Mouse (Mus musculus) spleen, adult 12 weeks (tissue): ENCODE measurements at regions not wholly inside any gene's neighbourhood (a gene's known extent, or its start where the extent isn't known, plus 50 kb on each side); places are given as distances from the start of the nearest gene placed in this dataset.

Experiments
- DNase-seq: peaks from one replicate; pipeline ENCODE4 v3.0.0; 2022; ENCODE audit warnings: low spot score

DNA sequence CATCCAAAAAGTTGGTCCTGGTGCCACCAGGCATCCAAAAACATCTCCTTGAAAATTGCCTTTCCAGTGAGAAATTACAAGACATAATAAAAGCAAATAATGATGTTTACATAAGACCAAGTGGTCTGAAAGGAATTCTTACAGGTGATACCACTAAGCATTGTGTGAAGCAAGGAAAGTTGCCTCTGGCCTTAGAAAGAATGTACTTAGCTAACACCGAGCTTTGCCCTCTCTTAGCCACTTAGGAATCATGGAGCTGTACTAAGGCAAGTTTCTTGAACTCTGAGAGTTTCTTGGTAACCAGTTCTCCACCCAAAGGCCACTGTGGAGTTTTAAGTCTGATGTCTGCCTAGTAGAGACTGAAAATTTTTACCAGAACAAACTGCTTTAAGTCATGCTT, 359.4 kb upstream of the Cdh11 start:
- DNase-seq = no peak

DNA sequence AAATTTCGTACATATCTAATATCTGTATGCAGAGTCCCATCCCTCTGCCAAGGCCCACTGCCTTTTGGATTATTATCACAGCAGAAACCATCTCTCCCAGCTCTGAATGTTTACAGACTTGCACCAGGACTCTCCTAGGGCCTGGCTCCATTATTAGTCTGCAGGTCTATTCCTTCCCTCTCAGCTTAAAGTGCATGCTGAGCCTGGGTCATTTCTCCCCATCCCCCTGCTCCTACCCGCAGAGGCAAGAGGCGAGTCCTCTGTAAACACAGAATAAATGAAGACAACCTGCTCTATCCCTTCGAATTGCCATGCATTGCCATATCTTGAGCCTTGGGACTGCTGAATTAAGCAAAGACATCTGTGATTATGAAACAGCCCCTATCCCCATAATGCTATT, 362.6 kb upstream of the Cdh11 start:
- DNase-seq = no peak

DNA sequence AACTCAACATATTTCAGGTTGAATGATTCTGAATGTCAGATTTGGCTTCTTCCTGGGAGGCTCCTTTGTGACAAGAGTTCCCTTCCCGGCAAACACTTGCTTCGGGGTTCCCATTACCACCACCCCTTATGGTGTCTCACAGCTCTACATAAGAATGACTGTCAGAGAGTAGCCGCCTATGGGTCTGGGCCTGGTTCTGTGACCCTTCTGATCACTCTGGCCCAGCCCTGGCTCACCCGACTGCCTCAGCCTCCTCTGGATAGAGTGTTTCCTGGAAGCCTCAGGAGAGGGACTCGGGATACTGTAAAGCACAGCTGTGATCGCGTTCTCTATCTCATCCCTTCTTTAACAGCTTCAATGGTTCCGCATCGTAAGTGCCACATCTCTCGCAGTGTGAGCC, 363.0 kb upstream of the Cdh11 start:
- DNase-seq = no peak

DNA sequence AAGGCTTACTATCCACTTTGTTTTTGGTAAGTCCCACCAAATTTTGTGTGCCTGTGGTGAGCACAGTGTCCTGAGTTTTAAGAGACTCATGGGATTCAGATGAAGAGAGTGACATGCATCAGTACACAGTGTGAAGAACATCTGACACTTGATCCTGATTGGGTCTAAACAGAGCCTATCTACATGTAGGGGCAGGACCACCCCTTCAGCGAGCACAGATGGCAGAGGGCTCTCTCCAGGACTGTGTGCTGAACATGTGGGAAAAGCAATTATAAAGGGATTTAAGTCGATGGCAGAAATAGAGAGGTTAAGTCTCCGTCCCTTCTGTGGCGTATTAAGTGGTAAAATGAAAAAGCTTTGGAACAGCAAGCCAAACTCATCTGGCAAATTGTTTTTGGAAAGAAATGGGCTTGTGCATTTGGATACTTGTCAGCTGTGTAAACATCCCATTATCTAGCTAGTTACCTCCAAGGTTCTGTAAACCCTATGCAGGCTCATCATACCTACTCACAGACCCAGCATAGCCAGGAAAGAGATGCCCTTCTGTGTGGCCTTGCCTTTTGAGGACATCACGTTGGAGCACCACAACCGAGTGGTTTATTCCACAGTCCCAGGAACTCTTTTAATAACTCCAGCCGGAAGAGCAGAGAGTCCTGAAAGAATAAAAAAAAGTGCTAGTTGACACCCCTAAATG, 381.3 kb upstream of the Cdh11 start:
- no peak for DNase-seq

DNA sequence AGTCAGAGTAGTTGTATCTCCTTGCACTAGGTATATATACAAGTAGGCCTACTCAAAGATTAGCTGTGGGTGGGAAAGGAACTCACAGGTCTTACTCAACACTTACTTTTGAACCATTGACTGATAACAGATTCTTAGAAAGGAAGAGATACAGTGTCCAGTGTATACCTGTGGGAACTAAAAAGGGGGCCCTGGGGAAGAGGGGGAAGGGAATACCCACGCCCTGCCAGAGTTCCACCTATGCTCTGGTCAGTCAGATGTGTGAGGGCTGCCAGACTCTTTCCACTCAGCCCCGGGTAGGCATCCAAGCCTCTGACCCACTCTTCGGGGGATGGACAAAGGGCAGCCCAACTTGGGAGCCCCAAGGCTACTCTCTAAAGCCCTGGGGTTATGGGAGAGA, 387.9 kb upstream of the Cdh11 start:
- DNase-seq = no peak

DNA sequence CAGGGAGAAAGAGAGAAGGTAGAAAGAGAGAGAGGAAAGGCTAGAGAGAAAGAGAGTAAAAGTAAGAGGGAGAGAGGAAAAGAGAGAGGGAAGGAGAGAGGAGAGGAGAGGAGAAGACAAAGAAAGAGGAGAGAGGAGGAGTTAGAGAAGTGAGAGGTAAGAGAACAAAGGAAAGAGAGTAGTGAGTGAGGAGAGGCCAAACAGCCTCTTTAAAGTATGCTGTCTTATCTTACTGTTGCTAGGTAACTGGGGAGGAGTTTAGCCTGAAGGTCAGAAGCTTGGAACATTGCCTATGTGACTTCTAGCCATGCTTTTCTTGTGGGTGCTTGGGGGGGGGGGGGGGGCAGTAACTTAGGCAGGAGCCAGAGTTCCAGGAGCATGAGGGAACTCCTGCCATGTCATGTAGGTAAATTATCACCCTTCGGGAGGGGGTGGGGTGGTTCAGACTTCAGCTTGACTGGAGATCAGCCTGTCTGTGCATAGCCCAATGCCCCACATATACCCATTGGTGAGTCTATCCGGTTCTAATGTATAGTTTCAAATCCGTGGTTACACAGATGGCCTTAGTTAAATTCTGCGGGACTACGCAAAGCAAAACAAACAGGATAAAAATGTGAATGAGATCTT, 388.5 kb upstream of the Cdh11 start:
- no peak for DNase-seq

DNA sequence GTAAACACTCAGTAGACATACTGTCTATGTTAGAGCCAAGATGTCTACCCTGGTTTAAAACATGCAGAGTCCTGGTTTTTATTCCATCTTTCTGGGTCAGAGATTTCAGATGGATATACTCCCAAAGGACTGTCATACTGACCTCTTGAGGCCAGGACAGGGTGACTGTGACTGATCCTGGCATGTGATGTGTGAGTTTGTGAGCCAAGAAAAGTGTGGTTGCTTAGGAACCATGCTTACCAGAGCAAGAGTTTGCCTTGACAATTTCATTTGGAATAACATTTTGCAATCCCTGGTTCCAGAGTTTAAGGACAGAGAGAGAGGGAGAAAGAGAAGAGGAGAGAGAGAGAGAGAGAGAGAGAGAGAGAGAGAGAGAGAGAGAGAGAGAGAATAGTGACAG, 395.2 kb upstream of the Cdh11 start:
- no peak for DNase-seq

DNA sequence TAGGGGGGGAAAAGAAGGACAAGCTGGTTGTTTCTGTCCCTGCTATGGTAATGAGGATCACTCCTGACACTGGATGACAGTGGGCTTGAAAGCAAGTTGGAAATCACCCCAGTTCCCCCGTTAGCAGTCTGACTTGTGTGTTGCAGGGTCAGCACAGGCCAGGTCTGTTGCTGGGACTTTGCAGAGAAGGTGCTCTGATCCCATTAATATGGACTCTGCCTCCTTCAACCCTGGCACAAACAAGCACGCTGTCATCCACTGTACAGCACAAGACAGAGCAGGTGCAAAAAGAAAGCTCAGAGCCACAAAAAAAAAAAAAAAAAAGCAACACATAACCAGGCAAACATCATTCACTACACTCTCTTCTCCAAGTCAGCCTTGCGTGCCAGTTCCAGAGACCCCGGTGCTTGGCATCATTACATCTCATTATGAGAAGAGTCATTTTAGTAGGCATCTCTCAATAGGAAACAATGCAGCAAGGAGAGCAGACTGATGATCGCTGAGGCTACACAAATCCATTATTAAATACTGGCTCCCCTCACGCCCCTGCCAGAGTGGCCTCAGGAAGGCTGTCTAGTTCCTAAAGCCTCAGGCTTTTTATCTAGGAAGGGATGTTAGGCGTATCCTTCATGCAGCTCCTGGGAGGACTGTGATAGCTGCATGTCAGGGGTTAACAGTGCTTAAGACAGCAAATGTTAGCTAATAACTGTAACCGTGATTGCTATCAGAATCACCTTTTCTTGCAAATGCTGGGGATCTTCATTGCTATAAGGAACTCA, 403.5 kb upstream of the Cdh11 start:
- DNase-seq = no peak

DNA sequence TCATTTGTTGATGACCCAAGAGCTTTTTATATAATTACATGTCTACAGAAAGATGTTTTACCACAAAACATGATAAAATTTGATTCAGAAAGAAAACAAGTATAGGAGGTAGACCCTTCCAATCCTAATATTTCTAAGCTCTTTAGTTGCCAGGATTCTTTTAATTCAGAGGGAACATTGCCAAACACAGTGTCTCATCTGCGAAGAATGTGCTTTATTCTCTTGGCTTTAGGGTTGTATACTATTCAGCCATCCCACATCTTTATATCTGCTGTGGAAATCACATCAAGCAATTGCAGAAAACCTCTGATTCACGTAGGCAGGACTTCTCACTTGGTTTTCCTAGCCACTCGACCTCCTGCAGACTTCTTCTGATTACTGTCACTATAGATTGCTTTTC, 412.8 kb upstream of the Cdh11 start:
- no peak for DNase-seq

DNA sequence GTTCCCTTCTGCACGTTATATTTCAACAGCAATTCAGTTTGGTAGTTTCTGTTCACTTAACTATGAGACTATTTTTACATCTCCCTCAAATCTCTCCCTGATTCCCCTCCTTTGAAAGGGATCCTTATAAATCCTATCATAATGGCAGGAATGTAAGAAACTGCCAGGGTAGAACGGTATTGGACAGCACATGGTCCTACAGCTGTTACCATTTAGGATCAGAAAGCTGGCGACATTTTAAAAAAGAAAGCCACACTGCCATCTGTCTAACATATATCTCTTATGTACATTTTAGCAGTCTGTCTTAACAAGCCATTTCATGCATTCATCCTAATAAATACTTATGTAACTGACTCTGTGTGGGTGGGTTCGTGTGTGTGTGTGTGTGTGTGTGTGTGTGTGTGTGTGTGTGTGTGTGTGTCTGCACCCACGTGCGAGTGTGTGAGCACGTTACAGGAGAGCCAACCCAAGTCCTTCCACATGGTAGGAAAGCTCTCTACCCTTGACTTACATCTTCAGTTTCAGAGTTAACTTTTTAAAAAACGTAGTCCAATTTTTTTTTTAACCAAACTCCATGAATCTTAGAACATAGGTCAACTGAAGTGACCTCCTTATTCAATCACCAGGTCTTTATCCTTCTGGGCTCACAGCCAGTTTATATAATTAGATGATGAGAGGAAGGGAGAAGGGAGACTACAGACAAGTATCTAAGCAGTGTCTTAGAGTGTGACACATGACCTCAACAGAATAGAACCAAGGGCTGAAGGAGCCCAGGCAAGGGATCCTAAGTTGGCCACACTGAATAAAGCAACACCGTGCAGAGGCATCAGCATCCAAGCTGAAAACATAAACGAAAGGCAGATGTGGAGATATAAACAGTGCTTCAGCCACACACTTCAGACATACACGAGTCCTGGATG, 414.5 kb upstream of the Cdh11 start:
- DNase-seq = no peak

DNA sequence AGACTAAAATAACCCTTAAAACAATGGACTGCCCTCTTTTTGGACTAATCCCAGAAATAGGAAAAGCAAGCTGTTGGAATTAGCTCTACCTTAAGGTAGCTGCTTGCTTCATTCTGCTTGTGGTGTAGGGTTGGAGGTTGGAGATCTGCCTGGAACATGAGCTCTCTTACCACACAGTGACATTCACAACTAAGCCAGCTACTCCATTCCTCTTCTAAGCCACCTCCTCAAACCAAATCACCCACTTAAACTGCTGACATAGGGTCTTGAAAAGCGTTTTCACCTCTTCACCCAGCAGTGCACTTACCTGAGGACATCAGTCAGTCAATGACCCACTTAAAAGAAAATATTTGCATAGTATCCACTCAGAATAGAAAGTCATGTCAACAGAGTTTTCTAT, 418.3 kb upstream of the Cdh11 start:
- DNase-seq = no peak

DNA sequence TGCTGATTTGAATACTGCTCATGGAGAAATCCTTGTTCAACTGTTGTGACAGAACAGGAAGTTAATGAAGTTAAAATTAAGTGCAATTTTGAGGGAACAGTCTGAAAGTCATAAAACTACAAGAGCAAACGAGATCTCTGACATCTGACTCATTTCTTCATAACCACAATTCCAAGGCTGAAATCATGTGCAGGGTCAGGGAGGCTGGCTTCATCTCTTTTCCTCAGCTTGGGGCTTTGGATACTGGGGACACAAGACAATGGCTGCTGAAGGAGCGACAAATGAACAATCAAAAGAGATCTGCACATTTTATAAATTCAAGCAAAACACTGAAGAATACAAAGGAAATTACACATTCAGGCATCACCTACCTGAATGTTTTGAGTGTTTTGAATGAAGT, 429.2 kb upstream of the Cdh11 start:
- DNase-seq = no peak

DNA sequence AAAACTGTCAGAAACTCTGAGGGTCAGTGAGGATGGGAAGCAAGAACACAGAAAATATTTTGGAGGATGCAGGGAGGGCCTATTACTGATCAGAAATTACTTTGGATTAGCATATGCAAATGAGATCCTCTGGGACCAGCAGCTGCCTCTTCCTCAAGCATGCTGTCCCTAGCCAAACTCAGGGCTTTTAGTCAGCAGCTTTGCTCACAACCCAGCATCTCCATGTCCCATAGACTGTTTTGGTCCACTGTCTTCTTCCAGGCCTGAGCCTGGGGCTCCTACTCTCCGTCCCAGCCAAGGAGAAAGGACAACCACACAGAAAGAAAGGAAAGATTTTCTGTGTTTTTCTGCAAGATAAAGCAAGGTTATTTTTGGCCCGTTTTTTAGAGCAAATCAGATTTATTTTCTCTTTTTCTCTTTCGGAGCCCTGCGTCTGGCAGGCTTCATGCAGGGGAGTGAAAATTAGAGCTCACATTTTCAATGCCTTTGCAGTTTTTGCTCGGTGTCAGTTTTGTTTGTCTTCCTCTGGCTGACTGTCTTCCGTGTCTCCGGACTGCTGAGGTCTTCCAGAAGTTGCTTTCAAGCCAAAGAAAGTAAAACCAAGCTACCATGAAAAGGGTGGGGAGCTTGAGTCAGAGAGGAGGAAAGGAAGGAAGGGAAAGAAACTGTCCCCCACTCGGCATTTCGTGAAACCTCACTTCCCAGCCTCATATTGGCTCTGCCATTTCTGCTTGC, 445.5 kb upstream of the Cdh11 start:
- DNase-seq = no peak

DNA sequence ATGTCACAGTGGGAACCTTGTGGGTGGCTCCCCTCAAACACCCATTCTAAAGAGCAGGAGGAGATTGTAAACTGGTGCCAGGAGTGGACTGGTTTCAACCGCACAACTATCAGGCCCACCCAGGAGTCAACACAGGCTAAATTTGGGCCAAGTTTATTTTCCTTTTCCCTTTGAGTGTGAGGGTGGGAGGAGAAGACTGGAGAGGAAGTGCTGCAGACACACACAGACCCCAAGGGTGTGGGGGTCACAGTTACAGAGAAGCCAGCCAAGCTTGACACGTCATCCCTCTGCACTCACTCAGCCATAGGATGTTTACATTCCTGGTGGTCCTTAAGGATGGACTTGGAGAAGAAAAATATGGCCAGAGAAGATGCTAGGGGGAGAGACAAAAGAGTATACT, 448.9 kb upstream of the Cdh11 start:
- DNase-seq = no peak

DNA sequence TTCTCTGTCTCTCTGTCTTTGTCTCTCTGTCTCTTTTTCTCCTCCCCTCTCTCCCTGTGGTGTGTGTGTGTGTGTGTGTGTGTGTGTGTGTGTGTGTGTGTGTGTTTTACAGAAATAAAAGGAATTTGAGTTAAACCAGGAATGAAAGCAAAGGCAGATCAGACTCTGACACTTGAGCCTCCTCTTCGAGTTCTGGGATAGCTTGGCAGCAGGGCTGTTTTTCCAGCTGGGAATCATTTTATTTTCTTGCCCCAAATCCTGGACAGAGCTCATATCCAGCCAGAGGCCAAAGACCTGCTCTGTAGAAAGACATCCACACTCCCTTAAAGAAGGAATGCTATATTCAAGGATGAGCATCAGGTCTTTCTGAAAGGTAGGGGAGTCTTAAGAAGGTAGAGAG, 450.2 kb upstream of the Cdh11 start:
- no peak for DNase-seq

DNA sequence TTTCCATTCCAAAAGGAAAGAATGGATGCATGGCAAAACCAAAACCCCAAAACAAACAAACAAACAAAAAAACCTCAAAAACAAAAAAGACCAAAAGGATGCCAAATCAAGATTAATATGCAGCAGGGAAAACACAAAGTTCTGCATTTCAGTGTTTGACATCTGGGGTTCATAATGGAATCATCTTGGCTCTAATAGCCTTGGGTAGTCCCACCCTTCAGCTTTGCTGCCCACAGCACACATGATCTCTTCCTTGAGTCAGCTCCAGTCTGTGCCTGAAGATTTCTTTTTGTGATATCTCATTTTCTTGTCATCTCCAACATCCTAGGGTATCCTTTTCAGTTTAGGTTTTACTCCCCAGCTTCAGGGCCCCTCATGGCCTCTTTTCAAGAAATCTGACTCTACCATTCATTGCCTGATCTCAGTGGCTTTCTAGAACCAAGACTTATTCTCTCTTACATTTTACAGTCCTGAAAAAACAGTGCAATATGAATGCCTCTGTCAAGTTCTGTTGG, 453.1 kb upstream of the Cdh11 start:
- DNase-seq = no peak

DNA sequence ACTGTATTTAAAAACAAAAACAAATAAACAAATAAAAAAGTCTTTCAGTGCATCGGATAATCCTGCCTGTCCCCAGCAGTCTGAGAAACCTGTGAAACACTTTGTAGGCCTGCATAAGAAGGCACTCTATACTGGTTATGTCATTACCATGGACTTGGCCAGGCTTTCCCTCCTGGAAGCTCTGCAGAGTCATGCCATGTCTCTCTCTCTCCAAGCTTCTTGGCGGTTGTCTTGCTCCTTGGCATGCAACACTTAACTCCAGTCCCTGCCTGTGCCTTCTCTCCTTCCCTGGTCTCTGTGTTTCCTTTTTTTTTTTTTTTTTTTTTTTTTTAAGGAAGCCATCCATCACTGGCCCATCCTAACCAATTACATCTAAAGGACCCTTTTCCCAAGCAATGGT, 458.7 kb upstream of the Cdh11 start:
- DNase-seq = no peak

DNA sequence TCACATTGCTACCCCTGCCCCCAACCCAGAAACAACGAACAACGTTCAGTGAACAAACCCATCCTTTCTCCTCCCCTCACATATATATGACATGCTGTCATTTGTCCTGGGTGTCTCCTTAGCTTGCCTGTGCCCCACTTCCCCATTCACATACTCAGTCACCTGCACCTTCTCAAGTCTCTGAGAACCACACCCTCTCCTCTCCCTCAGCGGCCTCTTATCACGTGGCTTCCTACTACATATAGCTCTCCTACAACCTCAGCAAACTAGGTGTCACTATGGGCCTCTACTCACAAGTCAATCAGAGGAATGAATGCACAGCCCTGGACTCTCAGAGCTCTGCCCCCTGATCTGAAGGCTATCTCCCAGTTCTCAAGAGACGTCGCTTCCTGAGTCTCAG, 459.2 kb upstream of the Cdh11 start:
- no peak for DNase-seq

DNA sequence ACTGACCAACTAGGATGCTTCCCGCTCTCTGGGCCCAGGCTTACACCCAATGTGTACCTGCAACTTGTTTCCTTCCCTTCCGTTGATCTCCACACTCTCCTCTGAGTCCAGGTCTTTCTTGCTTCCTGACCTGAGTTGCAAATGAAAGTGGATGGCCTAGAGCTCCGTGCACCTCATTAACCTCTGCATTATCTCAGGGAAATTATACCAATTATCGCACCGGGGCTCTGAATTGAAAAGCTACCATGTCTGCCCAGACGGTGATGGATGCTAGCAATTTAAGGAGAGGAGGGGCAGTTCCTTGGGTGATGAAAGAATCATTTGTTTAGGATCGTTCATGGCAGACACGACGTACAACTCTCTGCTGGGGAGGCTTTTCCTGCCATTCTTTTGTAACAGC, 460.4 kb upstream of the Cdh11 start:
- no peak for DNase-seq

DNA sequence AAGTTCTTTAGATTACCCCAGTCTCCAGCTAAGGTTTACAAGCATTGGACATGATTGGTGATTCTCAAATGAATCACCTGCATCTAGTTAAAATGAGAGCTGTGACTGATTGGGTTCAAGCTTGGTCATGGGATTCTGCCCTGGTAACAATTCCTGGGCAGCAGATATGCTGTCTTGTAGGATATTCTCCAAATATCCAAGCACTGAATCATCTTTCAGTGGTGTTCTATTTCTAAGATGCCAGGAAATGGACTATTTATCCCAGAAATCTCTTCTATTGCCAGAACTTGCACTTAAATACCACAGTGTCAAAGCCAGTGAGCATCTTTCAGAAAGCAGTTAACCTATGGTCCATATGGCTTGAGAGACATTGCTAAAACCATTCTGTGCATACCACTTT, 475.8 kb upstream of the Cdh11 start:
- DNase-seq = no peak

DNA sequence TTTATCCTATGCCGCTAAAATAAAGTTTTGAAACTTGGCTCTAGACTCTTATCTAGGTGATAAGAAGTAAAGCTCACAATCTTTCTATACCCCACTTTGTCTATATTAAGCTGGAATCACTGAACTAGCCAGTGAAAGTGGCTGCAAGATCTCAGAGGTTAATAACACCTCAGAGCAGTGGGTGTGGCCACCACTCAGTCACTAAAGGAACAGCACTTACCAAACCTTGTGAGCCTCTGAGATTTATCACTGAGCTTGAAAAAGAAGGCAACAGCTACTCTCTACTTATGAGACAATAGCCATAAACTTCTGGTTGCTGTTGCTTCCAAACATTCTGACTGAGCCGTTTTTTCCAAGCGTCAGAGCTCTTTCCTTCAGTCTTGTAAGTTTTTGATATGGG, 484.6 kb upstream of the Cdh11 start:
- DNase-seq = no peak
